Mouse (Mus musculus) myocyte (in vitro differentiated cells): ENCODE results near the gene Epo.
A peak's percentile ranks its signal among the peaks of the same experiment; 100 is the strongest.

Experiments
- CEBPB ChIP-seq: IDR thresholded peaks from 2 replicates; pipeline ENCODE4 v1.6.1; 2011; ENCODE audit warnings: mild to moderate bottlenecking, moderate library complexity; ENCODE audit not compliant: poor library complexity, insufficient read depth, severe bottlenecking
- E2F4 ChIP-seq: IDR thresholded peaks from one replicate; pipeline ENCODE4 v1.6.1; 2011; ENCODE audit warnings: mild to moderate bottlenecking, control low read depth, moderate library complexity; ENCODE audit not compliant: insufficient read depth
- MAX ChIP-seq: IDR thresholded peaks from one replicate; pipeline ENCODE4 v1.6.1; 2011; ENCODE audit warnings: low read depth, mild to moderate bottlenecking, control low read depth
- MYOD1 ChIP-seq, 3 experiments: IDR thresholded peaks; one replicate each; pipeline ENCODE4 v1.6.1; 2011; ENCODE audit warnings: control low read depth in 2 of 3, low read depth in 2 of 3, mild to moderate bottlenecking in 2 of 3, moderate library complexity in 1 of 3; ENCODE audit not compliant: insufficient read length in 2 of 3, control insufficient read depth in 1 of 3
- MYOG ChIP-seq, 3 experiments: IDR thresholded peaks; one replicate each; pipeline ENCODE4 v1.6.1; 2011; ENCODE audit warnings: control low read depth in 2 of 3, low read depth in 2 of 3, mild to moderate bottlenecking in 2 of 3; ENCODE audit not compliant: insufficient read length in 2 of 3, control insufficient read depth in 1 of 3, insufficient read depth in 1 of 3
- POLR2A ChIP-seq: IDR thresholded peaks from one replicate; pipeline ENCODE4 v1.6.1; 2011; ENCODE audit warnings: low read depth, mild to moderate bottlenecking, control low read depth, moderate library complexity; ENCODE audit not compliant: insufficient read length
- POLR2AphosphoS2 ChIP-seq: IDR thresholded peaks from one replicate; pipeline ENCODE4 v1.6.1; 2011; ENCODE audit warnings: low read depth, control low read depth; ENCODE audit not compliant: insufficient read length
- REST ChIP-seq: IDR thresholded peaks from one replicate; pipeline ENCODE4 v1.6.1; 2011; ENCODE audit warnings: mild to moderate bottlenecking, control low read depth, moderate library complexity; ENCODE audit not compliant: insufficient read depth, insufficient read length
- TCF3 ChIP-seq: IDR thresholded peaks from one replicate; pipeline ENCODE4 v1.6.1; 2011; ENCODE audit warnings: low read depth, control low read depth; ENCODE audit not compliant: insufficient read length
- USF1 ChIP-seq: IDR thresholded peaks from one replicate; pipeline ENCODE4 v1.6.1; 2011; ENCODE audit warnings: low read depth, mild to moderate bottlenecking, control low read depth, moderate library complexity

- TF ChIP-seq POLR2A (no peak), MAX (no peak), CEBPB (no peak), E2F4 (no peak), MYOD1 (IDR thresholded peaks at IDR 0.05; ENCODE audit: control insufficient read depth in 1 of 3, insufficient read length in 2 of 3, low read depth in 2 of 3) (no peak), USF1 (no peak), TCF3 (no peak), POLR2AphosphoS2 (peak; percentile 18), REST (no peak), MYOG (IDR thresholded peaks at IDR 0.05; ENCODE audit: control insufficient read depth in 1 of 3, insufficient read depth in 1 of 3, insufficient read length in 2 of 3, low read depth in 2 of 3) (no peak)
Measured at GRCm38 (mm10) chr5:137526192-137526936, 6.7 kb downstream of the Epo start.
